Mouse (Mus musculus) liver, embryonic 16.5 days (tissue): ENCODE data around the gene Cpeb3. TPM values are rescaled to one million over a fixed set of nuclear protein-coding genes. Genes with fewer than 3 reads are reported as not detected.
"Not testable (repeated sequence)": the region's sequence is repeated elsewhere in the genome, so short reads cannot be mapped to it uniquely, and the experiment has no call there.

Source experiments
- ATAC-seq: fragments of 200-750 bp; cut with Nextera tagmentation; 2 replicates; pipeline ENCODE4 v1.8.0; 2017; ENCODE audit warnings: low read depth, mild to moderate bottlenecking, moderate number of reproducible peaks, moderate library complexity
- H3K27ac ChIP-seq: fragments of 300-500 bp; sonication (generic); 2 replicates; pipeline ENCODE4 v1.5.1; 2014; ENCODE audit warnings: mild to moderate bottlenecking, low read length
- H3K27me3 ChIP-seq: fragments of 300-500 bp; sonication (generic); 2 replicates; pipeline ENCODE4 v1.6.1; 2014; ENCODE audit warnings: low read depth, low read length, mixed read lengths; ENCODE audit not compliant: control insufficient read depth, insufficient read depth
- H3K36me3 ChIP-seq: fragments of 300-500 bp; sonication (generic); 2 replicates; pipeline ENCODE4 v1.6.1; 2014; ENCODE audit warnings: mild to moderate bottlenecking; ENCODE audit not compliant: control insufficient read depth, insufficient read depth
- H3K4me1 ChIP-seq: fragments of 300-500 bp; sonication (generic); 2 replicates; pipeline ENCODE4 v1.6.1; 2014; ENCODE audit warnings: low read depth, low read length, mixed read lengths; ENCODE audit not compliant: control insufficient read depth
- H3K4me2 ChIP-seq: fragments of 300-500 bp; sonication (generic); 2 replicates; pipeline ENCODE4 v1.6.1; 2014; ENCODE audit warnings: low read depth, low read length, mixed read lengths
- H3K4me3 ChIP-seq: fragments of 300-500 bp; sonication (generic); 2 replicates; pipeline ENCODE4 v1.5.1; 2014; ENCODE audit warnings: low read depth, mild to moderate bottlenecking, low read length
- H3K9ac ChIP-seq: fragments of 300-500 bp; sonication (generic); 2 replicates; pipeline ENCODE4 v1.6.1; 2014; ENCODE audit warnings: low read depth, low read length
- H3K9me3 ChIP-seq: fragments of 300-500 bp; sonication (generic); replicated peaks from 2 replicates; pipeline ENCODE4 v1.6.1; 2016; ENCODE audit warnings: low read length; ENCODE audit not compliant: control insufficient read depth
- WGBS: fragments of 180-500 bp; shearing (Covaris S2); extraction: QIAGEN DNeasy Blood & Tissue Kit; methylation state at CpG from one replicate; pipeline ENCODE4 v1.1.7; 2014; ENCODE audit not compliant: insufficient replicate concordance; 5-methylcytosine and 5-hydroxymethylcytosine counted together
- polyA plus RNA-seq: library from polyadenylated mRNA; unstranded; fragments of >200 nt; fragmentation: Nextera tagmentation; extraction: Ambion mirVana; gene quantifications from 2 replicates; pipeline ENCODE4 v1.2.1, GENCODE M21; 2015

Gene Cpeb3
- polyA plus RNA-seq, 1 experiment from 2014 or later, result 3.8 TPM

DNA sequence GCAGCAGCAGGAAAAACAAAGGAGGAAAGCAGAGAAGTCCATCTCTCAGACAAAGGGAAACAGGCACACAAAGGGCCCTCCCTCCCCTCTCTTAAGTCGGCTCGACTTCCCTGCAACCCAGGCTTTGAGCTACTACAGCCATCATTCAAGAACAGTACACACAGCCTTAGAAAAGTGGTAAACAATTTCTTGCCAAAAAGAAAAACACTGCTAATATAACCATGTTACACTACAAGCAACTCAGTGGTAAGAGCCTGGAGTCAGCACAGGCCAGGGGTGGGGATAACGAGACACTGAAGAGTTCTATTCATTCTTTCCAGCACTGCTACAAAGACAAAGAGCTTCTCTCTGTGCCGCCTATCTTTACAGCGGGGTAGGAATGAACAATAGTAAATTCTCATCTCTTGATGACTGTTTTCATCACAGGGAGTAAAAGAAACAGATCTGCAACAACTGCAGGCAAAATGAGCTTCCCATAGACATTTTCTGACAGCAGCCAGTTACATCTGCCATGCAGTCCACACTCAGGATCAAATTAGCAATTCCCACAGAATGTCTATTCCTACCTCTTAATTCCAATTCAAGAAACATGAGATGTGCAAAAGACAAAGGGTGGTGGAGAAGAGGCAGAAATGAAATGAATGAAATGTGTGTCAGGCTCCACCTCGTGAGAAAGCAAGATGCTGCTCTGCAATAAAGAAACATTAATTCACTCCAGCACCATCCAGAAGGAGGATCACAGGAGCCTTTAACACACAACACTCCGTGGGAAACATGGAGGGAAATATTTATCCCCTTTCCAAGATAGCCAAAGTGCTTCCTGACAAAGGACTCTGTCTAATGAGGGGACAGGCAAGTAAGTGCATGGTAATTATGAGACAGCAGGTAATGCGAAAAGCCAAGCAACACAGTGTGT is 118.0 kb downstream of the Cpeb3 start:
- H3K36me3 ChIP-seq, result peaks cover 4% of the 10 kb centered on the region
- no peaks in the 10 kb centered on the region for H3K4me1 ChIP-seq
- H3K4me3 ChIP-seq, result no peak overlapping the region
- no peak overlapping the region for H3K9ac ChIP-seq
- no peak overlapping the region for H3K4me2 ChIP-seq
- ATAC-seq, result no peak
- no peak overlapping the region for H3K27ac ChIP-seq
- 59% methylated on average over 8 of the region's 8 CpGs for WGBS
- no peaks in the 10 kb centered on the region for H3K27me3 ChIP-seq
- no peaks in the 10 kb centered on the region for H3K9me3 ChIP-seq

DNA sequence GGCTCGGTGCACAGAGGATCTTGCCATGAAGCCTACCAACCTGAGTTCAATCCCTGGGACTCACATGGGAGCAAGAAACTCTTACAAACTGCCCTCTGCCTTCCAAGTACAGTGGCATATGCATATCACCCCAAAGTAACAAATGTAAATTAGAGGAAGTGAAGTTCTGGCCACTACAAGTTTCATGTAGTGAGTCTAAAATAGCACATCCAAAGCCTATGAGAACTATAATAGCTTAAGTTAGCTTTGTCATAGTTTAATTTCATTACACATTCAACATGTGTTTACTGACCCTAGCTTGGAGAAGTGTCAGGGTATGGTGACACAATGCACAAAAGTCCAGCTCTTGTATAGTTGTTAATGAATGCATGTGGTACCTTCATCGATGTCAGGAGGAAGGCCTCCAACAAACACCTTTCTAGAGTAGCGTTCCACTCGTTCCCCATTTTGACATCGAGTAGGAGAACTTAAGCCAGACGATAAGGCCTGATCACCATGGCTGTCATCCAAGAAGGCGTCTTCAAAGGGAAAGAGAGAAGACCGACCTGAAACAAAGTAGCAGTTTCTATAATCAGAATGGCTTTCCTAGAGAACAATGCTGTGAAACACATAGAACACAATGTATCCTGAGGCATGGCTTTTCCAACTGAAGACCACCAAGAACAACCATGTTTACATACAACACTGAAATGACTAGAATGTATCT is 120.2 kb downstream of the Cpeb3 start:
- H3K9me3 ChIP-seq, result no peaks in the 10 kb centered on the region
- H3K4me3 ChIP-seq, result no peak overlapping the region
- H3K36me3 ChIP-seq, result peaks cover 4% of the 10 kb centered on the region
- ATAC-seq, result no peak
- no peak overlapping the region for H3K4me2 ChIP-seq
- H3K4me1 ChIP-seq, result no peaks in the 10 kb centered on the region
- H3K9ac ChIP-seq, result no peak overlapping the region
- no peak overlapping the region for H3K27ac ChIP-seq
- H3K27me3 ChIP-seq, result no peaks in the 10 kb centered on the region
- 80% methylated on average over 8 of the region's 8 CpGs for WGBS

DNA sequence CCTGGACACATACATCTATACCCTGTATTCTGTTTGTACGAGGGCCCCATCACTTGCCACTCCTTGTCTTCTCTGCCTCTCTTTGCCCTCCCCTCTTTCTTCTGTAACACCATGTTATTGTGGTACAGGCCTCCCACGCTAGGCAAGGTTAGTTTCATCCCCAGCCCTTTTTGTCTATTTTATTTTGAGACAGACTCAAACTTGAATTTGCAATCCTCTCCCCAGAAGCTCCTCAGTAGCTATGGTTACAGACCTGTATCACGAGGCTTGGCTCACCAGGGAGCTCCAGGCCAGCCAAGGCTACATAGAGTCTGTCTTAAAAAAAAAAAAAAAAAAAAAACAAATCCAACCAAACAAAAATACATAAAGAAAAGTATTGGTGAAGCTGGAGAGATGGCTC is 123.9 kb downstream of the Cpeb3 start:
- H3K36me3 ChIP-seq, result peaks cover 4% of the 10 kb centered on the region
- no peak for ATAC-seq
- H3K27me3 ChIP-seq, result no peaks in the 10 kb centered on the region
- 63% methylated on average over 3 of the region's 3 CpGs for WGBS
- no peaks in the 10 kb centered on the region for H3K4me1 ChIP-seq
- no peak overlapping the region for H3K4me3 ChIP-seq
- no peak overlapping the region for H3K27ac ChIP-seq
- no peaks in the 10 kb centered on the region for H3K9me3 ChIP-seq
- no peak overlapping the region for H3K4me2 ChIP-seq
- no peak overlapping the region for H3K9ac ChIP-seq

DNA sequence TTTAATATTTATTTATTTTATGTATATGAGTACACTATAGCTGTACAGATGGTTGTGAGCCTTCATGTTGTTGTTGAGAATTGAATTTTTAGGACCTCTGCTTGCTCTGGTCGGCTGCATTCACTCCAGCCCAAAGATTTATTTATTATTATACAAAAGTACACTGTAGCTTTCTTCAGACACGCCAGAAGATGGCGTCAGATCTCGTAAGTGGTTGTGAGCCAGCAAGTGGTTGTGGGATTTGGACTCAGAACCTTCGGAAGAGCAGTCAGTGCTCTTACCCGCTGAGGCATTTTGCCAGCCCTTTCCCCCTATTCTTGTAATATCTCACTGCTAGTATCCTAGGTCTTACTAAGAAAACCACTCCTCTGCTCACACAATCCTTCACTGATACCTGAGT is 126.9 kb downstream of the Cpeb3 start:
- Histone ChIP-seq H3K4me3 (no peak overlapping the region), H3K27me3 (no peaks in the 10 kb centered on the region), H3K9ac (no peak overlapping the region), H3K36me3 (no peaks in the 10 kb centered on the region), H3K9me3 (no peaks in the 10 kb centered on the region), H3K4me1 (no peaks in the 10 kb centered on the region), H3K27ac (no peak overlapping the region), H3K4me2 (no peak overlapping the region)
- ATAC-seq, result no peak
- 52% methylated on average over 6 of the region's 6 CpGs for WGBS

DNA sequence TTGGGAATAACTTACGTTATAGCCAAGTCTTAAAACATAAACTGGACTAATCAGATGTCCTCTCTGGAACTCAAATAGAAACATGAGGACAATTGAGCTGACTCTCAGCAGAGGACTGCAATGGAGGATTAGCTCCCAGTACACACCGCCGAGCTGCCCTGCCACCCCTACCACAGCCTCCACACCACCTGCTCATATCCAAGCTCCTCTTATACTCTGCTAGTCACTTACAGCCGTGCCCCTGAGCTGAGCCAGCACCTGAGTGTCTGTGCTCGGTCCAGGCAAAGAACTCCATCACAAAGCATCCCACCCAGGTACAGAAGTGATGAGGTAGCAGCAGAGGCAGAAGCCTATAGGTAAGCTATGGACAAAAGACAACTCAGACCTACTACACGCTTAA is 129.2 kb downstream of the Cpeb3 start:
- no peak overlapping the region for H3K9ac ChIP-seq
- no peak overlapping the region for H3K27ac ChIP-seq
- H3K4me2 ChIP-seq, result no peak overlapping the region
- no peaks in the 10 kb centered on the region for H3K4me1 ChIP-seq
- ATAC-seq, result no peak
- no peaks in the 10 kb centered on the region for H3K36me3 ChIP-seq
- no peaks in the 10 kb centered on the region for H3K27me3 ChIP-seq
- H3K4me3 ChIP-seq, result no peak overlapping the region
- no peaks in the 10 kb centered on the region for H3K9me3 ChIP-seq
- 73% methylated on average over 6 of the region's 6 CpGs for WGBS

DNA sequence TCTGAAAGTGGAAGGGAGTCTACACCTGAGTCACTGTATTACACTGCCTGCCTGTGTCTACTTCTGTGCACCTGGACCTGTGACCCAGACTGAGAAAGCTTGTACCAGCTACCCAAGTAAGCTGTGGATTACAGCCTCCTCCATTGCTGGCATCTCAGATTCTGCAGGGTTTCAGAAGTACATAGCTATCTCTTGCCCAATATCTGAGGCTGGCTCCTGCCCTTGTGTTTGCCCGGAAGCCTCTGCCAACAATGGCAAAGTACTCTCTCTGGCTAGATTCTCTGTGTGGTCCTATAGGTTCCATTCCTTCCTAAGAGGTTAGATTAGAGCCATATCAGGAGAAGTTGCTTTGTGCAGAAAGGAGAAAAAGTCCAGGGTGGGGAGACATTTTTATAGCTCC is 129.8 kb downstream of the Cpeb3 start:
- 86% methylated on average over 1 of the region's 1 CpGs for WGBS
- Histone ChIP-seq H3K36me3 (no peaks in the 10 kb centered on the region), H3K9ac (no peak overlapping the region), H3K9me3 (no peaks in the 10 kb centered on the region), H3K27ac (no peak overlapping the region), H3K4me2 (no peak overlapping the region), H3K27me3 (no peaks in the 10 kb centered on the region), H3K4me1 (no peaks in the 10 kb centered on the region), H3K4me3 (no peak overlapping the region)
- ATAC-seq, result no peak

DNA sequence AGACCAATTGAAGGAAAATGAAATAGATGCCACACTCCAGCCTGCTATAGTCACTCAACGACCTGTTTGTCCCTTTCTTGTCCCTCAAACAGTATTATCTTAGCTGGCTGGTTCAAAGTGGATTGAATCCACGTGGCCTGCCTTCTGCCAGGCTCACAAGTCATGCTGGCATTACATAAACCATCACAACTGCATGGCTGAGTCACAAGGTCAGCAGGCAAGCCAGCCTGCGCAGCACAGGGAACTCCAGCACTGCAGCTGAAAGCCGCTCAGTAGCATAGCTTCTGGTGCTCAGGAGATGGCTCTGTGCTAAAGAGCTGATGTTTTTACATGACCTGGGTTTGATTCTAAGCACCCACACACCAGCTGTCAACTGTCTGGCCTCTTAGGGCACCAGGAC is 130.3 kb downstream of the Cpeb3 start:
- Histone ChIP-seq H3K27ac (no peak overlapping the region), H3K4me3 (no peak overlapping the region), H3K4me2 (no peak overlapping the region), H3K9me3 (no peaks in the 10 kb centered on the region), H3K27me3 (no peaks in the 10 kb centered on the region), H3K4me1 (peaks cover 2% of the 10 kb centered on the region), H3K9ac (no peak overlapping the region), H3K36me3 (no peaks in the 10 kb centered on the region)
- 55% methylated on average over 4 of the region's 4 CpGs for WGBS
- ATAC-seq, result no peak

DNA sequence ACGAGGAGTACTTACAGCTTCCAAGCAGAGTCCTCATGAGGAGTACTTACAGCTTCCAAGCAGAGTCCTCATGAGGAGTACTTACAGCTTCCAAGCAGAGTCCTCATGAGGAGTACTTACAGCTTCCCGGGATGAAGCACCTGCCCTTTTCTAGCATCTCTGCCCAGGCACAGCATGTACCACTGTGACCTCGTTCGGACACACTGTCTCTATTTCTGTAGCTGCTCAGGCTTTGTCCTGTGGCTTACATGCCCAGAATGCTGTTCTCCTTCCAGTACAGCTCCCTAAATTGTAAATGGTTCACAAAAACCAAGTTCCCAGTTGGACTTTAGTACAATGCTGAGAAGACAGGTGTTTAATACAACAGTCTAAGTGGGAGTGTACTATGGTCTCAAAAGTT is 131.1 kb downstream of the Cpeb3 start:
- not testable (repeated sequence) for H3K9me3 ChIP-seq, H3K4me1 ChIP-seq, H3K36me3 ChIP-seq, H3K4me2 ChIP-seq, H3K9ac ChIP-seq, H3K27me3 ChIP-seq, H3K4me3 ChIP-seq, ATAC-seq, H3K27ac ChIP-seq
- WGBS, result 74% methylated on average over 4 of the region's 4 CpGs

DNA sequence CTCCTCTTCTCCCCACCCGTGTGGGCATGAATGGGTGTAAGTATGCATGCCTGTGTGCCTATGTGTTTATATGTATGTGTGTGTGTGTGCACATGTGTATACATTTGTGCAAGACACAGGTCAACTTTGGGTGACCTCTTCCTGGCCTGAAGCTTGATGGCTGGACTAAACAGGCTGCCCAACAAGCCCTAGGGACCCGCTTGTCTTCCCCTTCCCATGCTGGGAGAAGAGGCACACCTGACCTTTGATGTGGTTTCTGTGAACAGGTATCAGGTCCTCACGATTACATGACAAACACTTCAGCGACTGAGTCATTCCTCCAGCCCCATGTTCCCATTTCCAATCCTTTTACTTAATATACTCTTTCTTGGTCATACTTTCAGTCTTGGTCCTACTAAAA is 131.8 kb downstream of the Cpeb3 start:
- 74% methylated on average over 4 of the region's 4 CpGs for WGBS
- Histone ChIP-seq H3K4me3 (no peak overlapping the region), H3K4me1 (peaks cover 4% of the 10 kb centered on the region), H3K4me2 (no peak overlapping the region), H3K9ac (no peak overlapping the region), H3K27ac (no peak overlapping the region), H3K36me3 (no peaks in the 10 kb centered on the region), H3K27me3 (no peaks in the 10 kb centered on the region), H3K9me3 (no peaks in the 10 kb centered on the region)
- ATAC-seq, result no peak
